Mouse (Mus musculus) large intestine, adult 2 months (tissue): ENCODE measurements around the gene Acbd4. TPM values are rescaled to one million over a fixed set of nuclear protein-coding genes. Genes with fewer than 3 reads are reported as not detected.

ENCODE experiments used
- DNase-seq: peaks from one replicate; pipeline ENCODE4 v3.0.0-alpha.2; 2012; ENCODE audit warnings: low read depth, low spot score
- WGBS: fragments of 180-500 bp; shearing (Covaris S2); methylation state at CpG from one replicate; pipeline ENCODE4 v1.1.7; 2018; 5-methylcytosine and 5-hydroxymethylcytosine counted together
- polyA plus RNA-seq: library from polyadenylated mRNA; depleted of rRNA; stranded (reverse); fragments of >200 nt; gene quantifications from 2 replicates; pipeline ENCODE4 v1.2.3, GENCODE M21; 2012

Gene Acbd4
- polyA plus RNA-seq, 1 experiment, result 71.3 TPM

DNA sequence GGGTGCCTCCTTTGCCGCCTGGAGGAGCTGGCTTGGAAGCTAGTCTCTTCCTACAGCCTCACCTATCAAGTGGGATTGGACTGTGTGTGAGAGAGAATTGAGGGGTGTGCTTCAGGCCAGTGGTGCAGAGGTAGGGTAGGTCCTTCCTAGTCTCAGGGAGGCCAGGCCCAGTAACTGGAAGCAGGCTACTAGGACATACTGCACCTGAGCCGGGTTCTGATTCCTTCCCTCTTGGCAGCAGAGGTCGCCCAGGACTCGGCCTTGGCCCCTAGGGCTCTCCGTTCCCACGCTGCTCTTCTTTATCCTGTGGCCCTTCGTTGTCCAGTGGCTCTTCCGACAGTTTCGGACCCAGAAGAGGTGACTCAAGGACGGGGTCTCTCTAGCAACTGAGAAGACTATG is 9.8 kb downstream of the Acbd4 start:
- no peak for DNase-seq
- 52% methylated on average over 10 of the region's 10 CpGs for WGBS

DNA sequence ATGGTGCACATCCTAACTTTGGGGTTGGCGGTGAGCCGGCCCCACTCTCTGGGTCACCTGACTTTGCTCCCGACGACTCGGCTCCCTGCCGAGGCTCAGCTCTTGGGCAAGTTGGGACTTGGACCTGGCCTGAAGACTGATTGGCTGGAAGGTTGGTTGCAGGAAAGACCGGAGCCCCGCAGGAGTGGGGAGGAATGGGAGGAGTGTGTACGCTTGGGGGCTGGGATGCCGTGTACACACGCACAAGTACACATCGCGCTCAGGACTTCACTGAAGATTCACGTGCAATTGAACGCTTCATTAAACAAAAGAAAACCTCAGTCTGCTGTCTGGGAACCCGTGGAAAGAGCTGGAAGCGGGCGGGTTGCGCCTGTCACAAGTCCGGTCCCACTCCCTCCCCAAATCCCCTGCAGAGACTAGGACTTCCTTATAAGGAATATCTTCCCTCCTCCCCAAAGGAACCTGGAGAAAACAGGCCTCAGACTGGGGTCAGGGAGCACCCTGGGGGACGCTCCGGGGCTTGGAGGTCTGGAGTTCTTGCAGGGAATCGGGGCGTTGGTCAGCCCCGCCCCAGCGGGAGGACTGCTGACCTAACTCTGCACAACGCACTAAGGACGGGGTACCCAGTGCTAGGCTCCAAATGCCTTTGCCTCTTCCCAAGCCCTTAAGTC is 10.5 kb downstream of the Acbd4 start:
- no peak for DNase-seq
- 3% methylated on average over 28 of the region's 28 CpGs for WGBS

DNA sequence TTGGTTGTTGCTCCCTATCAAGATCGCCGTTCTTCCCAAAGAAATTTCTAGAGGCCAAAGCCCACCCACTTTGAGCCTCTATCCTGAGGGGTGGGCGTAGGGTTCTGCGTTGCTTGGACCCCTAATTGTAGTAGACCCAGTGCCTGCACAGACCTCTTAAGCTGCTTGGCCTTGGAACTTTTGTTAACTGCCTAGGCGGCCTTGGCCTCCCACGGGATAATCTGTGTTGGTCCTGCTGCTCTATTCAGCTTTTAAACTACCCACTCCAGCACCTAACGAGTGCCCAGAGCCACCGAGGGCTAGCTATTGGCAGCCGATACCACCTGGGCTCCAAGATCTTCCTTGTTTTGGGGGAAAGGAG is 11.1 kb downstream of the Acbd4 start:
- DNase-seq, result no peak
- WGBS, result 43% methylated on average over 9 of the region's 9 CpGs

DNA sequence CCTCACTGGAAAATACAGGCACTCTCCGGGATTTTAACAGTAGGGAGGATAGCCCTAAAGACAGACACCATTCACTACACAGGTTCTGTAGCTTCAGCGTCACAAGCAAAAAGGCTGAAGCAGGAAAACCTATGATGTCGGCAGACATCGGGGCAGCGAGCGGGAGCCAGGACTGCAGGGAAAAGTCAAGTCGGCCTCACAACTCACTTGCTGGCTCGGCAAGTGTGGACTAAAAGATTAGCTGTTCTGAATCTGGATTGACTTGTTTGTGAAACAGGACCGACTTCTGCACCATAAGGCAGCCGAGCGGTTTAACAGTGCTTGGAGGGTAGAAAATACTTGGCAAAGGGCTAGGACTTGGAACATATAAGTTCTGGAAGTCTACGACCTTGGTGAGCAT is 11.5 kb downstream of the Acbd4 start:
- WGBS, result 74% methylated on average over 12 of the region's 12 CpGs
- no peak for DNase-seq

DNA sequence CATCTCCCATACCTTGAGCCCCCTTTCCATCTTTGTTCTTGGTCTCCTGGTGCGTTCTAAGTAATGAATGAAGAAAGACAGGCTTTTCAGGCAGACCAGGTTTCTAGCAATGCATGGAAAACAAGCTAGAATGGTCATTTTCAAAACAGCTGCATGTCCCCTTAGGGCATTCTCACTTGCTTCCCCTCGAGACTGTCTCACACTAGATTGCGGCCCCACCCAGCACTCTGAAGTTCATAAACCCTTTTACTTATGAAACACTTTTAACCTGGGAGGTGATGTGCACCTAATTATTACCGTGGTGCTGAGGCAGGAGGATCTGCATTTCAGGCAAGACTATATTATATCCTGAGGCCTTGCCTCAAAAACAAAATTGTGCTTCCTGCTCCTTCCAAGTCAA is 12.3 kb downstream of the Acbd4 start:
- WGBS, result 71% methylated on average over 4 of the region's 4 CpGs
- no peak for DNase-seq

DNA sequence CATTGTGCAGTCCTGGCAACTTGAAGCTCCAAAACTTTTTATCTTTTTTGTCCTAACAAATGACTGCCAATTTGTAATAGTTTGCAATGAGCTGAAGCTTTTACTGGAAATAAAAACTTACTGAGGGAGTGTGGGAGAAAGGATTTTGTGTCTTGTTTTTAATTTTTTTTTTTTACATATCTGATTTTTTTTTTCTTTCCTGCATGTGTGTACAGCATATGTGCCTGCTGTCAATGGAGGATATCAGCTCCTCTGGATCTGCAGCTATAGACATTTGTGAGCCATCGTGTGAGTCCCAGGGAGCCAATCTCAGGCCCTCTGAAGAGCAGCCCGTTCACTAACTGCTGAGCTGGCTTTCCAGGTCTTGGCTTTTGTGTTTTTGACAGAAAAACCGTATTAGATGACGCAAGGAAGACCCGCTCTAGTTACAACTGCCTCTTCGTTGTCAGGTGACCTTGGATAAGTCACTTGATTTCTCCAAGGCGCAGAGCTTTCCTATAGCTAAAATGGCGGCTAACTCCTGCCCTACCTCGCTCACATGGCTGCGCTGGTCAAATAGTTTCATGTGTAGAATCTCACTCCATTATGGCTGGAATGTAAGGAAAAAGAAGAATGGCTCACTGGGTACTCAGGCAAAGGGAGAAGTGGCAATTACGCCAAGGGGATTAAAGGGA is 12.9 kb downstream of the Acbd4 start:
- 89% methylated on average over 11 of the region's 11 CpGs for WGBS
- no peak for DNase-seq

DNA sequence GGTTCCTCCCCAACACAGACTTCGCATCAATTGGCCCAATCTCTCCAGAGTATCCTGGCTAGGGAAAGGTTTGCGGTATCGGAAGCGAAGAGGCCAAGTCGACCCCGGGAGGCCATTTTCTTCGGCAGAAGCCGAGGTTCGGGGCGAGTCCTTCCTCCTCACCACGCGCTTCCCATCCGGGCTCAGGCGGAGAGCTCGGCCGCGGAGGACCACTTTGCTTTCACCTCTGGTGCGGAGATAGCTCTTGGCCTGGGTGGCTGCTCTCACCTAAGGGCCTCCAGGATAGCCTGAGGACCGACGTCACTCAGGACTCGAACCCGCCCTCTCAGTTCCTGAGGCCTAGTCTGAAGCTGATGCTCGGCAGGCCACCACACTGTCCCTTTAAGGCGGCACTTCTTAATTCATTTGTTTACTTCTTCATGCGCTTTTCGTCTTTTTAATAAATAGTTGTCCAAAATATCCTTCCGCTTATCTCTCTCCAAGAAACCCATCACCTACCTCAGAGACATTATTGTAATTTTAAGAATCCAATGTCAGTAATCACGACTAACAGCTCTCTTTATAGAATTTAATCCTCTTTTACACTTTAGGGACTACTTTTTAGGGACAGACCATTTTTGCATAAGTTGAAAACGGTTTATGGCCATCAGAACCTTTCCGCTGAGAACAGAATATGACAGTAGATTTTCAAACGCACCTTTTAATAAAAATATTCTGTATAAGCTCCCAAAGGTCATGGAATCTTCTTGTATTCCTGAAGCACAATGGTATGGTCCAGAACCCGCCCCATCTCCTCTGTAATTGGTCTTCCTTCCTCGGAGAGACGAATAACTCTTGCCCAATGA is 13.9 kb downstream of the Acbd4 start:
- WGBS, result under 1% methylated on average over 34 of the region's 34 CpGs
- DNase-seq, result no peak

DNA sequence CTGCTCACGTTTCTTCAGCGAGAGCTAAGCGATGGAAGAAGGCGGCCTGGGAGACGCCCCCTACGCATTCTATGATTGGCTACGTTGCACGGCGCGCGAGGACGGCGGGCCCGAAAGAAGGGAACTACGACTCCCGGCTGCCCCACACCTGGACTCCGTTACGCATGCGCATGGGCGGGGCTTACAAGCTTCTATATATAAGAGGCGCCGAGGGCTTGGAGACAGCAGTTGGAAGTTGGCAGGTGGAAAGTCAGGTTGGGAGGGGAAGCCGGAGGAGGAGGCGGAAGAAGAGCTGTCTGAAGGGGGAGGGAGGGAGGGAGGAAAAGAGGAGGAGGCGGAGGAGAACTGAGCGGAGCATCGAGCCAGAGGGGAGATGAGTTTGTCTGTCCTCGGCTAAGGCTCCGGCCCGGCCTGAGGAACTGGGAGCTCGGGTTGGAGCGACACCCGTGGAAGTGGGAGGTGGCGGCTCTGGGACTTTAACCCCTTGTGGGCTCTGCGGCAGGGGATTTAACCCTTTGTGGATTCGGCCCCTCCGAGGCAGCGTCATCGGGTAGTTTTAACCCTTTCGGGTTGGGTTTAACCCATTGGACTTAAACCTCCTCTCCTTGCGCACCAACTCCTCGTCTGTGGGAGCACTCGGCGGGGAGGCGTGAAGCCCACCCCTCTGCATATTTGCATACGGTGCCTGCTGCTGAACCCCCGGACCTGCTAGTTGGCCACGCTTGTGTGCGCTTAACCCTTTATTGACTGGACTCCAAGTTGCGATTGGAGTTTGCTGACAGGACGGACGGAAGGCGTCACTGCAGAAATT is 14.7 kb downstream of the Acbd4 start, which contains the start of gene Hexim1:
Gene Hexim1, plus strand, starts transcription at position 224 of the 811 bp plus-strand sequence.
- WGBS, result under 1% methylated on average over 53 of the region's 53 CpGs
- DNase-seq, result peak; percentile 97

DNA sequence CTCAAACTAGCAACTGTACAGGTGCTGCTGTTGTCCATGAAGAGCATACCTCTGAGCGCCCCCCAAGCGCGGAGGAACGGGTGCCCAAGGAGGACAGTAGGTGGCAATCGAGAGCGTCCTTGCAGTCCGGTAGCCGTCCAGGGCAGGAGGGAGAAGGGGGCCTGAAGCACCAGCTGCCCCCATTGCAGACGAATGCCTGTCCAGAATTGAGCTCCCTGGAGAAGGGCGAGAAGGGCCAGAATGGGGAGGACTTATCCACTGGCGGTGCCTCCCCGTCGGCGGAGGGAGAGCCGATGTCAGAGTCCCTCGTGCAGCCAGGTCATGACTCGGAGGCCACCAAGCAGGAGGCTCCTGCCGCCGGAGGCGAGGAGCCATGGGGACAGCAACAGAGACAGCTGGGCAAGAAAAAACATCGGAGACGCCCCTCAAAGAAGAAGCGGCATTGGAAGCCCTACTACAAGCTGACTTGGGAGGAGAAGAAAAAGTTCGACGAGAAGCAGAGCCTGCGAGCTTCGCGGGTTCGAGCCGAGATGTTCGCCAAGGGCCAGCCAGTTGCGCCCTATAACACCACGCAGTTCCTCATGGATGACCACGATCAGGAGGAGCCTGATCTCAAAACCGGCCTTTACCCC is 15.6 kb downstream of the Acbd4 start:
- no peak for DNase-seq
- WGBS, result under 1% methylated on average over 35 of the region's 35 CpGs

DNA sequence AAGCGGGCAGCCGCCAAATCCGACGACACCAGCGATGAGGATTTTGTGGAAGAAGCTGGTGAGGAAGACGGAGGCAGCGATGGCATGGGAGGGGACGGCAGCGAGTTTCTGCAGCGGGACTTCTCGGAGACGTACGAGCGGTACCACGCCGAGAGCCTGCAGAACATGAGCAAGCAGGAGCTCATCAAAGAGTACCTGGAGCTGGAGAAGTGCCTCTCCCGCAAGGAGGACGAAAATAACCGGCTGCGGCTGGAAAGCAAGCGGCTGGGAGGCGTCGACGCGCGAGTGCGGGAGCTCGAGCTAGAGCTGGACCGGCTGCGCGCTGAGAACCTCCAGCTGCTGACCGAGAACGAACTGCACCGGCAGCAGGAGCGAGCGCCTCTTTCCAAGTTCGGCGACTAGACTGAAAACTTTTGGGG is 16.1 kb downstream of the Acbd4 start:
- under 1% methylated on average over 38 of the region's 38 CpGs for WGBS
- DNase-seq, result no peak

DNA sequence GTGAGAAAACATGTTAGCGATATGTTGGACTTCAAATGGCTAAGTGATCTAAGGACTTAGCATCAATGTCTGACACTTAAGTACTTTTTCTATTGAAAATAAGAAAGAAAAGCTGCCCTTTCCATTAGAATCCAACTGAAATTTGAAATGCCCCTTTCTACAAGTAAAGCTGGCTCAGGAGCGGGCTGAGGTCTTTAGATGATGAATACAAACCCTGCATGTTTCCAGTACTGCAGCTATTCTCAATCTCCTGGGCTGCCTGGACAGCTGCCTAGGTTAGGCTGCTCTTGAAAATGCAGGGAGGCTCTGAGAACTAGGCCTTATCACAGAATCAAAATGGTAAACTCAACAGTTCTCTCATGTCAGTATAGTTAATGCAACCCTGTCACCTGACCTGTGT is 17.4 kb downstream of the Acbd4 start:
- DNase-seq, result no peak
- WGBS, result 78% methylated on average over 2 of the region's 2 CpGs

DNA sequence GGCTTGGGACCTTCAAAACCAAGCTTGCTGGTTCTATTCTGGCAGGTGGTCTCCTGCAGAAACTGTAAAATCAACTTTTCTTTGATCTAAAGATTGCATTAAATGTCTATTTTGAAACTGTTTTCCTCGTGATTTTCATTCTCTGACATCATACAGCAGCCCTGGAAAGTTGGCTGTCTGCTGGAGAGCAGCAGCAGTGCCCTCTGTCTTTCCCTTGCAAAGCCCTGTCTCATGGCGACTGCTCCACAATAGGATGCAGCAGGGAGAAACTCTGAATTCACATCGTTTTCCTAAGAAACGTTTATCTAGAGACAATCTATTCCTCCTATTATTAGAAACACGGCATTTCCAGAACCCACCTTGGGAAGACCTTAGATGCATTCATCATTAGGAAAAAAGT is 18.1 kb downstream of the Acbd4 start:
- DNase-seq, result no peak
- 53% methylated on average over 5 of the region's 5 CpGs for WGBS

DNA sequence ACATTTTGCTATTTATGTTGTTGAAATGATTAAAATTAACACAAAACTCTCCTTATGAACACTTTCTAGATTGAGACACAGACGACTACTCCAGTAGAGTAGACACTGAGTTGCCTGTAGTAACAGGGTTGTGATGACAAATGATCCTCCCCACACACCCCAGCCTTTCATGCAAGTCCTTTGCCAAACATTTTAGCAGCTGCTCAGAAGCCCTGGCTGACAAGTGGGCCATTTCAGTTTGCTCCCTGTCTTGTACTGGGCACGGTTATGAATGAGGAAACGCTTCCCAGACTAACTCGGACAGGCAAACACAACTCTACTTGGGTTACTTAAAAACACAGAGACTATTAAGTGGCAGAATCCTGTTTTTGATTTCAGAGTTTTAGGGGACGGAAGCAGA is 18.8 kb downstream of the Acbd4 start:
- WGBS, result 52% methylated on average over 5 of the region's 5 CpGs

DNA sequence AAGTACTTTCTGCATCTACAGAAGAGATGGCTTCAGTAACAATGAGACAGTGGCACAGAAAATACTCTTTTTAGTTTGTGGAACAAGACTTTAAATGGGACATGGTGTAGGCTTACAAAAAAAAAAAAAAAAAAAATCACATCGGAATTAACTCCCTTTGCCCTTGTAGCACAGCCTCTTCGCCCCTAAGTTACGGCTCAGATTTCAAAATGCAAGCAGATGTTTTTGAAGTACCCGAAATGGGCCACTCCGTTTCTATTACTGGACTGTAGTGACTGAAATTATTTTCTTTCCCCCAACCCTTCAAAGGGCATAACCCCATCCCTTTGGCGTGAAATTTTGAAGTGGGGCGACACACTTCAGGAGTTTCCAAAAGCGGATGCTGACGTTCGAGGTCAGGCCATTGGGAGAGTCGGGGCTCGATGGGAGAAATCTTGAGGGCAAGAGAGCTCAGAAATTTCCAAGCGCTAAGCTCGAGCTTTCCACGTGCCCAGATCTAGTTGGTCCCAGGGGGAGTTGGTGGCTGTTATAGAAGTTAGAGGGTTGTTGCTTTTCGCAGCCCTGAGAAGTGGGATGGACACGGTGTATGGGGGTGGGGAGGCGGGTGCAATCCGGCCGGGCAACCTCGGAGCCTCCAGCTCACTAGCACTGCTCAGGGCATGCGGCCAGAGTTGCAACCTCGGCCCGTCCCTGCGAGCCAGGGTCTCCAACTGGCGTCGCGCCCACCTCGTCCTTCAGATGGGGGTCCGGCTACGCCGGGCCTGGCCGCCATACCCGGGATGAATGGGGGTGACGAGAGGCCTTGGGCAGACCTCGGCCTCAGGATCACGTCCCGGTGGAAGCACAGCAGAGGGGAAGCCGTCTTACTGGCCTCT is 30.5 kb downstream of the Acbd4 start, which contains the start of gene Hexim2:
Gene Hexim2, plus strand, starts transcription at position 729 of the 875 bp plus-strand sequence.
- DNase-seq, result no peak
- WGBS, result under 1% methylated on average over 39 of the region's 39 CpGs

More for the DNA sequence above, 18.8 kb downstream of the Acbd4 start:
- DNase-seq, result no peak

DNA sequence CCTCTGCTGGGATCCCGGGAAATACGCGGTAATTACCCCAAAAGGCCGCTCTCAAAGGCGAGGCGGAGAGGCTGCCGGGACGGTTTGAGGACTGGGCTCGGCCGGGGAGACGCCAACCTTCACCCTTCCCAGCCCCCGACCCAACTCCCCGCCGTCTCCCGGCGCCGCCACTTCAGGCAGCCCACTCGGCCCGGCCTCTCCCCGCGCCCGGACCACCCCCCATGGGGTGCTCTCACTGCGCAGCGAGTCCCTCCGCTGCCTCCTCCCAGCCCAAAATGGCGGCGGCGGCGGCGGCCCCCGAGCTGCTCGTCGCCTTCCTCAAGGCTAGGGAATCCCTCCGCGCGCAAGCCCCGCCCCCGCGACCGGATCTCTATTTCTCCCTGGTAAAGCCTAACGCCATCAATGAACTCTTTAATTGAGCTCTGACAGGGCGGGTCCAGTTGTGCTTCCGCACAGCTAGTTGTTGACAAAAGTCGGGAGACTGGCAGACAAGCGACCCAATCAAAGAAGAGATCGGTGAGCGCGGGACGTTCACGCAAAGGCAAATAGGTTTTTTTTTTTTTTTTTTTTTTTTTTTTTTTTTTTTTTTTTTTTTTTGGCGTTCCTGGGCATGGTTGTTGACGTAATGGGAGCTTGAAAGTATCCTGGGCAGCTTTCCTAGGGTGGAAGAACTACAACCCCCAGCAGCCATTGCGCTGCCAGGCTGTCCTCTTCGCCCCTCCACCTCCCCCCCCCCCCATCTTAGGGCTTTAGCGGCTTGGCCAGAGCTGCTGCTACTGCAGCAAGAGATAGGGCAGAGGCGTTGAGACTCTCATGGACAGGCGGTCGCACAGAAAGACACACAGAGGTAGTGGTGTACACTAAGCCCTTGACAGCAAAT is 31.3 kb downstream of the Acbd4 start:
- under 1% methylated on average over 56 of the region's 58 CpGs for WGBS
- DNase-seq, result peak; percentile 100

DNA sequence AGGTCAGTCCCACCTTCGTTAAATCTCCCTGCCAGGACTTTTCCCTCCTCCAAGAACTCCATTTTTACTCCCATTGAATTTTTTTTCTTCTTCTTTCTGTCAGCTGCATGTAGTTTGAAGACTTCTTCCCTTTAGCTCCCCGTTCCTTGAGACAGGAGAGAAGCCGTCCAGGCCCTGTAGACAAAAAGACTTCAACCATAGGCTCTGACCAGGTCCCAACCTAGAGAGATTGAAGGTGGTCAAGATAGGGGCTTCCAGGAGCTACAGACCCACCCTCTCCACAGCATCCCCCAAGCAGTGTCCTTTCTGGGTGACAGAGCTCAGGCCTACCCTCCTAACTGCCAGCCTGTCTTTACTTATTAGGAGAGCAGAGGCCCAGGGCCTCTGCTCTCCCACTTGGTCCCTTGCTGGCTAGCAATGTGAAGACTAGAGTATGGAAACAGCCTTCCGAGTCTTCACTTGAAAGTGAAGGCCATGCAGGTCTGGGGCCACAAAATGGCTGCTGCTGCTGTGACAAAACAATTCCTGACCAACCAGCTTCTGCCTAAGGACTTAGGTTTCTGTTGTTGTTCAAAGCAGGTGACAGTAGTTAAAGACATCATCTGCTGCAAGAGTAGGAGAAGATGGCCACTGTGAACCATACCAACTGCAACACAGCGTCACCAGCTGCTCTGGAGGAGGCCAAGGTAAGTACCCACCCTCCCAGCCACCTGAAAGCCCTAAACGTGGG is 32.1 kb downstream of the Acbd4 start:
- no peak for DNase-seq
- WGBS, result 56% methylated on average over 6 of the region's 6 CpGs

DNA sequence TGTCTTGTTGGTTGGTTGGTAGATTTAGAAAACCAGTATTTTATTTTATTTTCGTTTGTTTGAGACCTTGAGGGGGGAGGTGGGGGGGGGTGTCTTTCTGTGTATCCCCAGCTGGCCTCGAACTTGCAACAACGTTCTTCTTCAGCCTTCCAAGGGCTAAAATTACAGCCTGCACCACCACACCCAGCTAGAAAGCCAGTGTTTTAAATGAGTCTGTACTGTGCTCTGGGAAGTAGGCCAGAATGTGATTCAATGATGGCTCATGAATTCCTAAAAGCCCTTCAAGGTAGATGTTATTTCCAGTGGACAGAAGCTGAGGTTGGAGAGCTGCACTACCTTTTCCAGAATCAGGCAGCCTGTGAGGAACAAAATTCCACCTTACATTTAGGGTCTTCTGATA is 32.7 kb downstream of the Acbd4 start:
- WGBS, result 31% methylated on average over 3 of the region's 3 CpGs

More for the DNA sequence above, 32.7 kb downstream of the Acbd4 start:
- no peak for DNase-seq
